Comparison of ENCODE assay signal across 10 mouse cellular contexts in the genomic region with DNA sequence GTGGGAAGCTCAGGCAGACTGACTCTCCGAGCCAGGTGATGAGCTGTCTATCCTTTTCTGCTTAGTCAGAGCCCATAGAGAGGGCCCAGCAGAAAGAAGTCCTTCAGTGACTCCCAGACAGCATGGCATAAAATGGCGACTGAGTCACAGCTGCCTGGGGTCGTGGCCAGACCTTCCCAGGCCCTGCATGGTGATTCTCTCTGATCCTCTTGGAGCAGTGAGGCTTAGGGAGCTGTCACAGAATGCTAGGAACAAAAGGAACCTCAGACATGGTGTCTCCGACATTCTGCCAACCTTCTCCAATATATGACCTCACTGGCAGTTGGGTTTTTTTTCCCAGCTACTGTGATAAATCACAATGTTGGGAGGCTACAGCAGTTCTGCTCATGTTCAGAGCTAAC. TPM values are rescaled to one million over a fixed set of nuclear protein-coding genes. Genes with fewer than 3 reads are reported as not detected.
DNase-seq lines count a peak whose midpoint lies in the region; ATAC-seq and TF ChIP-seq lines count a peak whose summit lies in the region.
"Had no signal": no experiment of that assay in that cellular context is flagged by ENCODE, and none has a peak within 500 bp of the region (broad histone marks: within the 10 kb centered on the region; RNA-seq: fewer than 3 reads in every experiment).

No protein-coding gene starts in this region.

- 85% methylated on average over 4 of the region's 4 CpGs for WGBS in heart, embryonic 12.5 days
- 69% methylated on average over 4 of the region's 4 CpGs for WGBS in lung, embryonic 16.5 days

- H3K36me3 ChIP-seq in heart, embryonic 12.5 days = no peaks in the 10 kb centered on the region
- H3K36me3 ChIP-seq in lung, embryonic 16.5 days (ENCODE audit: control insufficient read depth, insufficient read depth, low read length) = no peaks in the 10 kb centered on the region
- H3K36me3 ChIP-seq: hindbrain, embryonic 12.5 days had no signal

- no peak overlapping the region for H3K9ac ChIP-seq in heart, embryonic 12.5 days
- H3K9ac ChIP-seq in lung, embryonic 16.5 days (ENCODE audit: low read length) = no peak overlapping the region
- H3K9ac ChIP-seq: hindbrain, embryonic 12.5 days had no signal

- H3K4me3 ChIP-seq in heart, embryonic 12.5 days = no peak overlapping the region
- no peak overlapping the region for H3K4me3 ChIP-seq in lung, embryonic 16.5 days (ENCODE audit: low read length)
- H3K4me3 ChIP-seq in embryonic fibroblast, embryonic 13.5 days (ENCODE audit: insufficient read depth, low read length) = no peak overlapping the region
- H3K4me3 ChIP-seq: hindbrain, embryonic 12.5 days had no signal

- H3K27me3 ChIP-seq in heart, embryonic 12.5 days (replicated peaks) = no peaks in the 10 kb centered on the region
- H3K27me3 ChIP-seq in lung, embryonic 16.5 days (ENCODE audit: control insufficient read depth, insufficient read depth, low read depth, low read length) = no peaks in the 10 kb centered on the region
- H3K27me3 ChIP-seq: hindbrain, embryonic 12.5 days had no signal

- TF ChIP-seq POLR2A in embryonic fibroblast, embryonic 13.5 days (IDR thresholded peaks at IDR 0.05; ENCODE audit: low read depth, low read length) = no peak

- no peak for DNase-seq in heart, adult 18-20 months
- DNase-seq in lung, postnatal 14 days = no peak
- DNase-seq in spleen, postnatal 4 days (ENCODE audit: low spot score in 2 of 2) = no peak
- DNase-seq in left cerebral cortex, postnatal 14 days (ENCODE audit: low spot score in 2 of 2) = no peak
- DNase-seq: thymus, postnatal 4 days had no signal

- H3K9me3 ChIP-seq in heart, embryonic 12.5 days (replicated peaks) = no peaks in the 10 kb centered on the region
- H3K9me3 ChIP-seq in lung, embryonic 16.5 days (ENCODE audit: control insufficient read depth, low read length) = no peaks in the 10 kb centered on the region
- H3K9me3 ChIP-seq: hindbrain, embryonic 12.5 days had no signal

- H3K4me1 ChIP-seq in heart, embryonic 12.5 days (replicated peaks) = peaks cover 27% of the 10 kb centered on the region
- H3K4me1 ChIP-seq in lung, embryonic 16.5 days (replicated peaks; ENCODE audit: control insufficient read depth, insufficient read depth, low read length) = peaks cover 13% of the 10 kb centered on the region
- peaks cover 11% of the 10 kb centered on the region; the same call in 1 of the 2 replicates for H3K4me1 ChIP-seq in embryonic fibroblast, embryonic 13.5 days (ENCODE audit: control insufficient read depth, insufficient read depth, low read length)

- H3K4me2 ChIP-seq in heart, embryonic 12.5 days = no peak overlapping the region
- no peak overlapping the region for H3K4me2 ChIP-seq in lung, embryonic 16.5 days (ENCODE audit: low read depth, low read length)
- H3K4me2 ChIP-seq: hindbrain, embryonic 12.5 days; liver, embryonic 11.5 days had no signal

- intact Hi-C loops in left cerebral cortex, postnatal 14 days (cut with DNase I) = loop anchor here (5.0 kb wide), 2 partner anchors 400 to 545 kb away; partner anchors contain the start of gene Tiparp

- no peak for TF ChIP-seq CTCF in embryonic fibroblast, embryonic 13.5 days (IDR thresholded peaks at IDR 0.05; ENCODE audit: borderline replicate concordance, insufficient read depth, low read length)

- no peak for ATAC-seq in heart, embryonic 12.5 days (ENCODE audit: insufficient number of reproducible peaks, low FRiP score)
- ATAC-seq in lung, embryonic 16.5 days (ENCODE audit: low read depth) = no peak

- 0 out of 2 replicates have a peak overlapping the region, but pooled peaks have one; percentile 8 for H3K27ac ChIP-seq in heart, embryonic 12.5 days (ENCODE audit: poor library complexity, severe bottlenecking)
- 0 out of 2 replicates have a peak overlapping the region, but pooled peaks have one; percentile 12 for H3K27ac ChIP-seq in lung, embryonic 16.5 days (ENCODE audit: low read length)
- peak overlapping the region; percentile 32 for H3K27ac ChIP-seq in embryonic fibroblast, embryonic 13.5 days (ENCODE audit: insufficient read depth, low read length)
- H3K27ac ChIP-seq: hindbrain, embryonic 12.5 days had no signal

RNA-seq across cellular contexts. Expression of gene Ccnl1, which starts 30.9 kb away (rescaled TPM):
- 89.8 and 102 TPM in 2 replicates for polyA plus RNA-seq in heart, embryonic 12.5 days (2016; fragmentation: Nextera tagmentation; extraction: Ambion mirVana)
- total RNA-seq in heart, adult 18-20 months (2021) = 10 to 100 TPM; 14.7 to 20.8 TPM
- 105 and 114 TPM in 2 replicates for polyA plus RNA-seq in lung, embryonic 16.5 days (2015; fragmentation: Nextera tagmentation; extraction: Ambion mirVana)
- 94.5 and 115 TPM in 2 replicates for polyA plus RNA-seq in embryonic fibroblast, embryonic 13.5 days (2011; ENCODE audit: insufficient read length, low read depth, missing spikeins)
- total RNA-seq in left cerebral cortex, postnatal 14 days (2021) = 10 to 100 TPM; 45.7 to 50.8 TPM
